Mouse (Mus musculus) embryonic facial prominence, embryonic 13.5 days (tissue): ENCODE data around the gene Wdtc1. TPM values are rescaled to one million over a fixed set of nuclear protein-coding genes. Genes with fewer than 3 reads are reported as not detected.

Experiments
- ATAC-seq: fragments of 200-750 bp; cut with Nextera tagmentation; 2 replicates; pipeline ENCODE4 v1.8.0; 2017; ENCODE audit warnings: low read depth; ENCODE audit not compliant: insufficient number of reproducible peaks, insufficient read depth, low FRiP score, low TSS enrichment
- H3K27ac ChIP-seq: fragments of 300-500 bp; sonication (generic); 2 replicates; pipeline ENCODE4 v1.5.1; 2015; ENCODE audit warnings: moderate library complexity, mild to moderate bottlenecking, inconsistent platforms
- H3K27me3 ChIP-seq: fragments of 300-500 bp; sonication (generic); 2 replicates; pipeline ENCODE4 v1.6.1; 2015; ENCODE audit warnings: mild to moderate bottlenecking, inconsistent platforms
- H3K36me3 ChIP-seq: fragments of 300-500 bp; sonication (generic); 2 replicates; pipeline ENCODE4 v1.6.1; 2015; ENCODE audit warnings: mild to moderate bottlenecking, inconsistent platforms
- H3K4me1 ChIP-seq: fragments of 300-500 bp; sonication (generic); 2 replicates; pipeline ENCODE4 v1.6.1; 2015; ENCODE audit warnings: inconsistent platforms
- H3K4me2 ChIP-seq: fragments of 300-500 bp; sonication (generic); 2 replicates; pipeline ENCODE4 v1.6.1; 2015; ENCODE audit warnings: moderate library complexity, mild to moderate bottlenecking, inconsistent platforms
- H3K4me3 ChIP-seq: fragments of 300-500 bp; sonication (generic); 2 replicates; pipeline ENCODE4 v1.5.1; 2015; ENCODE audit warnings: mild to moderate bottlenecking, inconsistent platforms
- H3K9ac ChIP-seq: fragments of 300-500 bp; sonication (generic); 2 replicates; pipeline ENCODE4 v1.6.1; 2015; ENCODE audit warnings: mild to moderate bottlenecking, inconsistent platforms
- H3K9me3 ChIP-seq: fragments of 300-500 bp; sonication (generic); 2 replicates; pipeline ENCODE4 v1.6.1; 2016; ENCODE audit warnings: inconsistent platforms
- WGBS: fragments of 180-500 bp; shearing (Covaris S2); methylation state at CpG from one replicate; pipeline ENCODE4 v1.1.7; 2015; ENCODE audit warnings: mixed read lengths; 5-methylcytosine and 5-hydroxymethylcytosine counted together
- polyA plus RNA-seq: library from polyadenylated mRNA; unstranded; fragments of >200 nt; fragmentation: Nextera tagmentation; extraction: Ambion mirVana; gene quantifications from 2 replicates; pipeline ENCODE4 v1.2.1, GENCODE M21; 2015

Gene Wdtc1
- polyA plus RNA-seq, 1 experiment from 2014 or later = 13.9 TPM

DNA sequence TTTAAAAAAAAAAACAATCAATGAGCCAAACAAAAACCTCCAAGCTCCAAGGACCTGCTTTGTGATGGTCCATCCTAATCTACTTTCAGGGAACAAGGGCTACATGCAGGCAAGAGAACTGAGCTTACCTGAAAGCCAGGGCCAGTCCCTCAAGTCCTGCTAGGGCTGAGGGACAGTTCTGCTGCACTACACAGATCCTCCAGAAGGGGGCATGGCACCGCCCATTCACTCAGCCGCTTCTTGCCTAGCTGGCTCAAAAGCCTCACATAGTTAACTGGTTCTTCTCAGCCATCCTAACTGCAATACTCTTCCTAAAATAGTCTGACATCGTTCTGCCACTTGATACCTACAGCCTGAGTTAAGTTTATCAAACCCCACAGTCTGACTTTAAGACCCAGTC lies 46.0 kb downstream of the Wdtc1 start:
- H3K9me3 ChIP-seq = no peaks in the 10 kb centered on the region
- 34% methylated on average over 3 of the region's 3 CpGs for WGBS
- no peak overlapping the region for H3K4me2 ChIP-seq
- H3K36me3 ChIP-seq = peaks cover 32% of the 10 kb centered on the region
- no peak for ATAC-seq
- H3K27ac ChIP-seq = no peak overlapping the region
- H3K27me3 ChIP-seq = no peaks in the 10 kb centered on the region
- peaks cover 2% of the 10 kb centered on the region; the same call in 1 of the 2 replicates for H3K4me1 ChIP-seq
- H3K4me3 ChIP-seq = no peak overlapping the region
- no peak overlapping the region; the same call in 1 of the 2 replicates for H3K9ac ChIP-seq

DNA sequence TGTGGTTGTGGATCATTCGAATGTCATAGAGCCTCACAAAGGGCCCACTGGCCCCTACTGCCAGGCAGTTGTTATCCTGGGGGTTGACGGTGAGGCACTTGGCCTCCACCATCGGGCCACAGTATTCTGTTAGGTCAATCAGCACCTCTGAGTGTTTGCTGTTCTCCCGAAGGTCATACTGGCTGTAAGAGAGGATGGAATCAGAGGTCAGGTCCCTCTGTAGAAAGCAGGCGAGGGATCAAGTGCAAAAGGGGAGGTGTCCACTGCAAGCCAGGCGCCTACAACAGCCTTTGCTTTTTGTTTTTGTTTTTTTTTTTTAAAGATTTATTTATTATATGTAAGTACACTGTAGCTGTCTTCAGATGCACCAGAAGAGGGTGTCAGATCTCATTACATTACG lies 47.5 kb downstream of the Wdtc1 start:
- no peak overlapping the region for H3K9ac ChIP-seq
- H3K4me3 ChIP-seq = no peak overlapping the region
- H3K27ac ChIP-seq = no peak overlapping the region
- no peaks in the 10 kb centered on the region for H3K9me3 ChIP-seq
- peaks cover 45% of the 10 kb centered on the region for H3K36me3 ChIP-seq
- no peak for ATAC-seq
- peaks cover 2% of the 10 kb centered on the region; the same call in 1 of the 2 replicates for H3K4me1 ChIP-seq
- H3K27me3 ChIP-seq = no peaks in the 10 kb centered on the region
- WGBS = 87% methylated on average over 7 of the region's 7 CpGs
- no peak overlapping the region for H3K4me2 ChIP-seq

GRCm38 (mm10) chr4:133304770-133305169 lies 48.5 kb downstream of the Wdtc1 start:
- 91% methylated on average over 7 of the region's 7 CpGs for whole genome bisulfite sequencing
- Histone ChIP-seq H3K36me3 (peaks cover 55% of the 10 kb centered on the region), H3K27ac (no peak overlapping the region), H3K9ac (no peak overlapping the region), H3K4me3 (no peak overlapping the region), H3K4me1 (no peaks in the 10 kb centered on the region), H3K9me3 (no peaks in the 10 kb centered on the region), H3K27me3 (no peaks in the 10 kb centered on the region), H3K4me2 (no peak overlapping the region)
- no peak for ATAC-seq

DNA sequence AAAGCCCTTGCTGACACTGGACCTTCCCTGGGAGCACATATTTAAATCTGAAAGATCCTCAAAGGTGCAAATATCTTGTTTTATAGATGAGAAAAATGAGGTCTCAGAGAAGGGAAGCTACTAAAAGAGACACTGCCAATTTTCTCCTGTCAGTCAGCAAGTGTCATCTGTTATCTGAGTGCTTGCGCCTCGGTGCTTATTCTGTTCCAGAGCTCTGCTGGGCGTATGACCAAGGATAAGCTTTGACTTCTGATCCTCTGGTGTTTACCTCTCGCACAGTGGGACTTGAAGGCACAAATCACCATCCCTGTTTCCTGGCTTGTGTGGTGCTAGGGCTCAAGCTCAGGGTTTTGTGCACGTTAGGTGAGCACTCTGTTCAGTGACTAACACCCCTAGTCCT lies 50.6 kb downstream of the Wdtc1 start:
- H3K36me3 ChIP-seq = peaks cover 61% of the 10 kb centered on the region
- no peak overlapping the region for H3K9ac ChIP-seq
- WGBS = 91% methylated on average over 5 of the region's 5 CpGs
- H3K27me3 ChIP-seq = no peaks in the 10 kb centered on the region
- no peak overlapping the region for H3K27ac ChIP-seq
- no peak for ATAC-seq
- no peak overlapping the region for H3K4me3 ChIP-seq
- peaks cover 5% of the 10 kb centered on the region for H3K4me1 ChIP-seq
- no peaks in the 10 kb centered on the region for H3K9me3 ChIP-seq
- H3K4me2 ChIP-seq = no peak overlapping the region

- H3K4me1 ChIP-seq = peaks cover 9% of the 10 kb centered on the region
- 26% methylated on average over 4 of the region's 4 CpGs for WGBS
- H3K9me3 ChIP-seq = no peaks in the 10 kb centered on the region
- no peak overlapping the region for H3K4me3 ChIP-seq
- H3K4me2 ChIP-seq = no peak overlapping the region
- no peaks in the 10 kb centered on the region for H3K27me3 ChIP-seq
- no peak overlapping the region for H3K27ac ChIP-seq
- peaks cover 67% of the 10 kb centered on the region for H3K36me3 ChIP-seq
- no peak overlapping the region for H3K9ac ChIP-seq
- no peak for ATAC-seq
Measured at GRCm38 (mm10) chr4:133301802-133302201, 51.5 kb downstream of the Wdtc1 start.

GRCm38 (mm10) chr4:133300421-133300820 lies 52.9 kb downstream of the Wdtc1 start:
- Histone ChIP-seq H3K4me3 (no peak overlapping the region), H3K27ac (no peak overlapping the region), H3K4me1 (peaks cover 9% of the 10 kb centered on the region), H3K9ac (no peak overlapping the region), H3K36me3 (peaks cover 77% of the 10 kb centered on the region), H3K27me3 (no peaks in the 10 kb centered on the region), H3K9me3 (no peaks in the 10 kb centered on the region), H3K4me2 (no peak overlapping the region)
- ATAC-seq = no peak
- WGBS = 90% methylated on average over 11 of the region's 11 CpGs

DNA sequence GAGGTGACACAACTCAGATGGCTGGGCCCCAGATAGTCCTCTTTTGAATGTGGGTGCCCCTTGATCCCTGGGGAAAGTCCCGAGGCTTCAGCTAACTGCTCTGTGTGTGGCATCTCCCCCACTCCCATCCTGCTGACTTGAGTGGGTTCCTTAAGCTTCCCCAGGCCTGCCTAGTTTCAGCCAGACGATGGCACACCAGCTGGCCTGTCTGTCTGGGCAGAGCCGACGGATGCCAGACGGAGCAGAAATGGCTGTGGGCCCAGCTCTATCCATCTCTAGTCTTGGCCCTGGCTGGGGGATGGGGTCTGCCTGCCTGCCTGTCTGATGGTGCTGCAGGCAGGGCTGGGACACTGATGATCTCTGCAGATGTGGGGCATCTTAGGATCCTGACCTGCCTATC lies 53.6 kb downstream of the Wdtc1 start:
- no peak for ATAC-seq
- Histone ChIP-seq H3K27ac (no peak overlapping the region), H3K36me3 (peaks cover 82% of the 10 kb centered on the region), H3K4me2 (no peak overlapping the region), H3K4me3 (no peak overlapping the region), H3K9me3 (no peaks in the 10 kb centered on the region), H3K27me3 (no peaks in the 10 kb centered on the region), H3K4me1 (peaks cover 9% of the 10 kb centered on the region), H3K9ac (no peak overlapping the region)
- 63% methylated on average over 5 of the region's 5 CpGs for WGBS

DNA sequence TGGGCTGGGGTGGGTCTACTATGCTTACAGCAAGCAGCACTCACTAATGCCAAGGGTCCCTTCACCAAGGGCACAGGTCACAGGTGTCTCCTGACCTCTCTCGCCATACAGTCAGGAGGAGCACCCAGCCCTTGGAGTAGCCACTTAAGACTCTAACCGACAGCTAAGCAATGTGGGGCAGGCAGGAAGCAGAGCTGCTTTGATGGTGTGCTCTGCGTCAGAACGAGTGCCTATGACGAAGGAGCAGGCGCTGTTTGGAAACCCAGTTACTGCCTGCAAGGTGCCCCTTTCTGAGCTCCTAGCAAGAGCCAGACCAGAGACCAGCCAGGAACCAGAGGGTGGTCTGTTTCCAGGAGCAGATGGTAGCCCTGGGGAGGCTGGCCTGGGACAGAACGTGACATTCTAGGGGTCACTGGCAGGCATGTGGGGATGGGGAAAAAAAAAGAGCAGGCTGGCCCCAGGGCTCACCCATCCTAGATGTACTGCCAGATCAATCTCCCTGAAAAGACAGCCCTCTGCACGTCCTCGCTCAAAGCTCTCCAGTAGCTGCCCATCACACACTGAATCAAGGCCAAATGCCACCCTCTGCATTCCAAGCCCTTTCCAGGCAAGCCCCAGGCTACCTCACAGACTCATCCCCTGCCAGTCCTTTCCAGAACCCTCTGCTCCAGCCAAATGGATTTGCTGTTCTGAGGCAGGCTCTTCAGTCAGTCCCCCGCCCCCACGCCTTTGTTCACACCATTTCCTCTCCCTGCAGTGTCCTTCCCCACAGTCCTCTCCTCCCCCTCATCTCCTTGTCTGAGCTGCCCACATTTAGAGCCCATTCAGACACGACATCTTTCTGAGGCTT lies 54.5 kb downstream of the Wdtc1 start:
- no peak overlapping the region for H3K27ac ChIP-seq
- H3K27me3 ChIP-seq = no peaks in the 10 kb centered on the region

DNA sequence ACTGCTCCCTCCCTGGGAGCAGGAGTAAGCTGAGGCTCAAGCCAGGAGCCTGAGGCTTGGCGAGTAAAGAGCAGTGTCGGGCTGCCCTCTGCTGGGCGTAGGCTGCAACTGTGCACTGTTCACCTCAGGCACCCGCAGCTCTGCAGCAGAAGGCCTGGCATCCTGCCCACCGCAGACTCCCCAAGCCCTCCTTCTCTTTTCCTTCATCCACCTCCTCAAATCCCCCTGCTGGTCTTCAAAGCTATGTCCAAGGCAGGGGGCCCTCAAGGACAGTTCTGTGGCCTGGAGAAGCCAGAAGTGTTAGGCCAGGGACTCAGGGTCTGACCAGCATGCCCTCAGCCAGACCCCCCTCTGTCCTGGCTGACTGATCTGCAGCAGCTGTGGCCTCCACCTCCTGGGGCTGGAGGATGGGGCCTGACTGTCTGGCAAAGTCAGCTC lies 55.5 kb downstream of the Wdtc1 start:
- WGBS = 0% methylated on average over 5 of the region's 5 CpGs
- Histone ChIP-seq H3K9ac (peak overlapping the region; percentile 47; the same call in 1 of the 2 replicates), H3K4me3 (no peak overlapping the region), H3K36me3 (peaks cover 78% of the 10 kb centered on the region), H3K27me3 (no peaks in the 10 kb centered on the region), H3K4me2 (no peak overlapping the region), H3K4me1 (peaks cover 22% of the 10 kb centered on the region), H3K27ac (0 out of 2 replicates have a peak overlapping the region, but pooled peaks have one; percentile 12), H3K9me3 (no peaks in the 10 kb centered on the region)
- 0 out of 2 replicates have a peak, but pooled peaks have one; percentile 53 for ATAC-seq

More for the DNA sequence above, 54.5 kb downstream of the Wdtc1 start:
- Histone ChIP-seq H3K4me1 (peaks cover 13% of the 10 kb centered on the region), H3K4me3 (no peak overlapping the region), H3K9me3 (no peaks in the 10 kb centered on the region), H3K9ac (0 out of 2 replicates have a peak overlapping the region, but pooled peaks have one; percentile 11), H3K4me2 (no peak overlapping the region), H3K36me3 (peaks cover 85% of the 10 kb centered on the region)
- WGBS = 38% methylated on average over 12 of the region's 12 CpGs
- no peak for ATAC-seq

GRCm38 (mm10) chr4:133297360-133297759 lies 55.9 kb downstream of the Wdtc1 start:
- H3K4me3 ChIP-seq = no peak overlapping the region
- no peak overlapping the region for H3K27ac ChIP-seq
- H3K4me2 ChIP-seq = no peak overlapping the region
- peaks cover 76% of the 10 kb centered on the region for H3K36me3 ChIP-seq
- H3K9ac ChIP-seq = peak overlapping the region; percentile 6; the same call in 1 of the 2 replicates
- no peak for ATAC-seq
- H3K9me3 ChIP-seq = no peaks in the 10 kb centered on the region
- WGBS = 65% methylated on average over 10 of the region's 10 CpGs
- H3K4me1 ChIP-seq = peaks cover 25% of the 10 kb centered on the region
- no peaks in the 10 kb centered on the region for H3K27me3 ChIP-seq

GRCm38 (mm10) chr4:133294084-133294483 lies 59.2 kb downstream of the Wdtc1 start:
- Histone ChIP-seq H3K4me3 (no peak overlapping the region), H3K27me3 (no peaks in the 10 kb centered on the region), H3K4me2 (no peak overlapping the region), H3K36me3 (peaks cover 50% of the 10 kb centered on the region), H3K27ac (no peak overlapping the region), H3K9ac (peak overlapping the region; percentile 1; the same call in 1 of the 2 replicates), H3K9me3 (no peaks in the 10 kb centered on the region), H3K4me1 (peaks cover 25% of the 10 kb centered on the region)
- 41% methylated on average over 11 of the region's 11 CpGs for WGBS
- no peak for ATAC-seq
